Mouse (Mus musculus) kidney, postnatal 10 days (tissue): ENCODE measurements around the gene Hipk1.

Source experiments
- DNase-seq: peaks from one replicate; pipeline ENCODE4 v3.0.0; 2021; ENCODE audit warnings: mixed read lengths

The Hipk1 gene

GRCm38 (mm10) chr3:103743208-103743607 is 48.2 kb downstream of the Hipk1 start:
- DNase-seq, result no peak

- DNase-seq, result no peak
These were observed 51.0 kb downstream of the Hipk1 start for GRCm38 (mm10) chr3:103740342-103740741.

GRCm38 (mm10) chr3:103739329-103739728 is 52.0 kb downstream of the Hipk1 start, which contains the start of gene Gm10964:
Gene Gm10964, plus strand, starts transcription at chr3:103739366.
- DNase-seq, result no peak

GRCm38 (mm10) chr3:103737778-103738571 is 53.4 kb downstream of the Hipk1 start, which contains the start of gene Olfml3:
Gene Olfml3, minus strand, starts transcription at chr3:103738001.
- peak; percentile 95 for DNase-seq

GRCm38 (mm10) chr3:103737061-103737754 is 54.2 kb downstream of the Hipk1 start:
- peak; percentile 75 for DNase-seq

GRCm38 (mm10) chr3:103735776-103736600 is 55.4 kb downstream of the Hipk1 start:
- no peak for DNase-seq

GRCm38 (mm10) chr3:103734696-103735519 is 56.5 kb downstream of the Hipk1 start:
- DNase-seq, result peak; percentile 52

GRCm38 (mm10) chr3:103733799-103734695 is 57.3 kb downstream of the Hipk1 start:
- DNase-seq, result no peak

- DNase-seq, result peak; percentile 44
These were observed 58.2 kb downstream of the Hipk1 start for GRCm38 (mm10) chr3:103733176-103733575.

GRCm38 (mm10) chr3:103732116-103732515 is 59.2 kb downstream of the Hipk1 start:
- no peak for DNase-seq

- DNase-seq, result no peak
These were observed 61.5 kb downstream of the Hipk1 start for GRCm38 (mm10) chr3:103729850-103730249.

GRCm38 (mm10) chr3:103727813-103728326 is 63.5 kb downstream of the Hipk1 start:
- no peak for DNase-seq

GRCm38 (mm10) chr3:103726642-103727041 is 64.7 kb downstream of the Hipk1 start:
- no peak for DNase-seq

- DNase-seq, result no peak
These were observed 67.2 kb downstream of the Hipk1 start for GRCm38 (mm10) chr3:103724137-103724536.

- peak; percentile 10 for DNase-seq
These were observed 72.6 kb downstream of the Hipk1 start for GRCm38 (mm10) chr3:103718728-103719127.

GRCm38 (mm10) chr3:103716774-103717760 is 74.3 kb downstream of the Hipk1 start:
- DNase-seq, result peak; percentile 29

GRCm38 (mm10) chr3:103715762-103716693 is 75.3 kb downstream of the Hipk1 start:
- peak; percentile 87 for DNase-seq

- no peak for DNase-seq
These were observed 76.4 kb downstream of the Hipk1 start for GRCm38 (mm10) chr3:103714942-103715341.
